Mouse (Mus musculus) MEL (cell line): ENCODE data around the gene Zbtb22. TPM values are rescaled to one million over a fixed set of nuclear protein-coding genes. Genes with fewer than 3 reads are reported as not detected.
"Not testable (repeated sequence)": the region's sequence is repeated elsewhere in the genome, so short reads cannot be mapped to it uniquely, and the experiment has no call there.

Experiments
- DNase-seq: peaks from one replicate; pipeline ENCODE4 v3.0.0; 2011; ENCODE audit warnings: low read depth, low spot score
- H3K27ac ChIP-seq: 2 replicates; pipeline ENCODE4 v1.5.1; 2012; ENCODE audit warnings: low read depth, mild to moderate bottlenecking, control low read depth, low read length, moderate library complexity; ENCODE audit not compliant: control insufficient read depth
- H3K27me3 ChIP-seq, 2 experiments: fragments of 150-350 bp in 1 of 2; sonication (generic) in 1 of 2; 2 replicates each; pipeline ENCODE4 v1.6.1; 2012; ENCODE audit warnings: low read length in 2 of 2, mild to moderate bottlenecking in 2 of 2, improper control_type of control experiment in 1 of 2, moderate library complexity in 1 of 2; ENCODE audit not compliant: insufficient read depth in 2 of 2, control insufficient read depth in 1 of 2
- H3K36me3 ChIP-seq, 2 experiments: 2 replicates each; pipeline ENCODE4 v1.6.1; 2012 to 2014; ENCODE audit warnings: low read length in 2 of 2, improper control_type of control experiment in 1 of 2, inconsistent platforms in 1 of 2, mild to moderate bottlenecking in 1 of 2; ENCODE audit not compliant: insufficient read depth in 2 of 2, control insufficient read depth in 1 of 2
- H3K4me1 ChIP-seq, 2 experiments: fragments of 150-350 bp in 1 of 2; sonication (generic) in 1 of 2; 2 replicates each; pipeline ENCODE4 v1.6.1; 2012; ENCODE audit warnings: low read length in 2 of 2, improper control_type of control experiment in 1 of 2, mild to moderate bottlenecking in 1 of 2; ENCODE audit not compliant: insufficient read depth in 2 of 2, control insufficient read depth in 1 of 2
- H3K4me3 ChIP-seq, 2 experiments: fragments of 150-350 bp in 1 of 2; sonication (generic) in 1 of 2; 2 replicates each; pipeline ENCODE4 v1.5.1; 2012; ENCODE audit warnings: low read depth in 2 of 2, low read length in 2 of 2, mild to moderate bottlenecking in 2 of 2, moderate library complexity in 2 of 2, control low read depth in 1 of 2, improper control_type of control experiment in 1 of 2; ENCODE audit not compliant: control insufficient read depth in 1 of 2, insufficient read depth in 1 of 2
- H3K79me2 ChIP-seq: 2 replicates; pipeline ENCODE4 v1.6.1; 2012; ENCODE audit warnings: mild to moderate bottlenecking, low read length, moderate library complexity; ENCODE audit not compliant: control insufficient read depth, poor library complexity, insufficient read depth
- H3K9ac ChIP-seq: 2 replicates; pipeline ENCODE4 v1.6.1; 2012; ENCODE audit warnings: low read depth, mild to moderate bottlenecking, control low read depth, low read length, moderate library complexity; ENCODE audit not compliant: control insufficient read depth, poor library complexity, severe bottlenecking
- H3K9me3 ChIP-seq: fragments of 150-350 bp; sonication (generic); replicated peaks from 2 replicates; pipeline ENCODE4 v1.6.1; 2012; ENCODE audit warnings: mild to moderate bottlenecking, low read length, improper control_type of control experiment, moderate library complexity; ENCODE audit not compliant: insufficient read depth
- BHLHE40 ChIP-seq: IDR thresholded peaks from 2 replicates; pipeline ENCODE4 v1.6.1; 2012; ENCODE audit warnings: low read depth, mild to moderate bottlenecking, inconsistent platforms, low read length, improper control_type of control experiment, borderline replicate concordance
- CHD1 ChIP-seq: IDR thresholded peaks from 2 replicates; pipeline ENCODE4 v1.6.1; 2012; ENCODE audit warnings: low read depth, mild to moderate bottlenecking, inconsistent platforms, low read length, improper control_type of control experiment
- CHD2 ChIP-seq: IDR thresholded peaks from 2 replicates; pipeline ENCODE4 v1.6.1; 2011; ENCODE audit warnings: low read length, improper control_type of control experiment
- ELF1 ChIP-seq: IDR thresholded peaks from 2 replicates; pipeline ENCODE4 v1.6.1; 2014; ENCODE audit warnings: low read depth, mild to moderate bottlenecking, inconsistent platforms, low read length, improper control_type of control experiment, moderate library complexity
- ETS1 ChIP-seq: IDR thresholded peaks from 2 replicates; pipeline ENCODE4 v1.6.1; 2012; ENCODE audit warnings: low read depth, mild to moderate bottlenecking, inconsistent platforms, low read length, improper control_type of control experiment, moderate library complexity
- HCFC1 ChIP-seq: IDR thresholded peaks from 2 replicates; pipeline ENCODE4 v1.6.1; 2012; ENCODE audit warnings: low read depth, mild to moderate bottlenecking, inconsistent platforms, low read length, improper control_type of control experiment, moderate library complexity
- JUND ChIP-seq: IDR thresholded peaks from 2 replicates; pipeline ENCODE4 v1.6.1; 2011; ENCODE audit warnings: low read depth, mild to moderate bottlenecking, improper control_type of control experiment, low read length
- MAZ ChIP-seq: IDR thresholded peaks from 2 replicates; pipeline ENCODE4 v1.6.1; 2012; ENCODE audit warnings: low read depth, mild to moderate bottlenecking, inconsistent platforms, low read length, improper control_type of control experiment
- MEF2A ChIP-seq: IDR thresholded peaks from 2 replicates; pipeline ENCODE4 v1.6.1; 2014; ENCODE audit warnings: low read depth, mild to moderate bottlenecking, inconsistent platforms, low read length, improper control_type of control experiment; ENCODE audit not compliant: poor library complexity, insufficient replicate concordance, severe bottlenecking; ENCODE audit errors: extremely low read depth
- MYB ChIP-seq: IDR thresholded peaks from 2 replicates; pipeline ENCODE4 v1.6.1; 2011; ENCODE audit warnings: mild to moderate bottlenecking, low read depth, low read length, improper control_type of control experiment
- MYC ChIP-seq: IDR thresholded peaks from 2 replicates; pipeline ENCODE4 v1.6.1; 2011; ENCODE audit warnings: low read depth, mild to moderate bottlenecking, low read length, improper control_type of control experiment, moderate library complexity
- NELFE ChIP-seq: IDR thresholded peaks from 2 replicates; pipeline ENCODE4 v1.6.1; 2011; ENCODE audit warnings: low read depth, low read length, improper control_type of control experiment
- POLR2A ChIP-seq, 2 experiments: IDR thresholded peaks; 2 replicates each; pipeline ENCODE4 v1.6.1; 2011 to 2012; ENCODE audit warnings: low read length in 2 of 2, mild to moderate bottlenecking in 2 of 2, control low read depth in 1 of 2, improper control_type of control experiment in 1 of 2, low read depth in 1 of 2, moderate library complexity in 1 of 2; ENCODE audit not compliant: control insufficient read depth in 1 of 2, insufficient read depth in 1 of 2, poor library complexity in 1 of 2
- RAD21 ChIP-seq: IDR thresholded peaks from 2 replicates; pipeline ENCODE4 v1.6.1; 2011; ENCODE audit warnings: mild to moderate bottlenecking, low read depth, low read length, improper control_type of control experiment
- RCOR1 ChIP-seq: IDR thresholded peaks from 2 replicates; pipeline ENCODE4 v1.6.1; 2012; ENCODE audit warnings: low read depth, mild to moderate bottlenecking, inconsistent platforms, low read length, improper control_type of control experiment
- SIN3A ChIP-seq: IDR thresholded peaks from 2 replicates; pipeline ENCODE4 v1.6.1; 2012; ENCODE audit warnings: low read length, improper control_type of control experiment, inconsistent platforms
- SMC3 ChIP-seq: IDR thresholded peaks from 2 replicates; pipeline ENCODE4 v1.6.1; 2011; ENCODE audit warnings: low read depth, low read length, improper control_type of control experiment
- TCF12 ChIP-seq: IDR thresholded peaks from 2 replicates; pipeline ENCODE4 v1.6.1; 2014; ENCODE audit warnings: low read depth, mild to moderate bottlenecking, inconsistent platforms, low read length, improper control_type of control experiment, moderate library complexity
- polyA plus RNA-seq, 2 experiments: library from polyadenylated mRNA; stranded (reverse) in 1 of 2; unstranded in 1 of 2; fragments of >175 nt in 1 of 2; fragments of >200 nt in 1 of 2; gene quantifications; 2 replicates each; pipeline versions ENCODE4 v1.2.1 to v1.2.4; 2012; ENCODE audit warnings: low replicate concordance in 2 of 2, low read depth in 1 of 2; ENCODE audit not compliant: insufficient read length in 2 of 2, insufficient read depth in 1 of 2, missing spikeins in 1 of 2
- total RNA-seq: library from RNA; depleted of rRNA; stranded (reverse); fragments of 300-350 nt; gene quantifications from 2 replicates; pipeline ENCODE4 v1.2.3, GENCODE M21; 2012

The Zbtb22 gene
- total and polyA plus RNA-seq, 3 experiments: 18.6 to 30.0 TPM; not detected in 1

GRCm38 (mm10) chr17:33902491-33902890 is 13.2 kb upstream of the Zbtb22 start (continued):
- TF ChIP-seq POLR2A (IDR thresholded peaks at IDR 0.05; ENCODE audit: control insufficient read depth in 1 of 2, insufficient read depth in 1 of 2, low read depth in 1 of 2, low read length in 2 of 2, poor library complexity in 1 of 2): no peak
- TF ChIP-seq TCF12: no peak
- no peak for TF ChIP-seq NELFE
- TF ChIP-seq BHLHE40: no peak
- no peak for TF ChIP-seq MYB
- TF ChIP-seq JUND: no peak

- H3K27me3 ChIP-seq, H3K79me2 ChIP-seq: not testable (repeated sequence)
- Histone ChIP-seq H3K4me3 (peak overlapping the region in 1 of 2 experiments; percentile 6; a peak in 1 of 4 replicates), H3K4me1 (peaks cover 13 to 38% of the 10 kb centered on the region in 2 experiments)
- TF ChIP-seq POLR2A (IDR thresholded peaks at IDR 0.05; ENCODE audit: control insufficient read depth in 1 of 2, insufficient read depth in 1 of 2, low read depth in 1 of 2, low read length in 2 of 2, poor library complexity in 1 of 2): peak in 1 of 2 experiments; percentile 37; a peak in 1 of 4 replicates
- TF ChIP-seq, all 39 proteins: peak for 1; not testable (repeated sequence) for 38
- Histone ChIP-seq H3K36me3 (peaks cover 0 to 25% of the 10 kb centered on the region in 2 experiments; a peak in 2 of 4 replicates), H3K9ac (peak overlapping the region; percentile 24), H3K27ac (peak overlapping the region; percentile 73)
- peak; percentile 77 for DNase-seq
- H3K9me3 ChIP-seq: not testable (repeated sequence)
Observed at GRCm38 (mm10) chr17:33903911-33904651, 11.6 kb upstream of the Zbtb22 start.

- Histone ChIP-seq H3K4me1 (peaks cover 13 to 38% of the 10 kb centered on the region in 2 experiments), H3K36me3 (peaks cover 0 to 25% of the 10 kb centered on the region in 2 experiments; a peak in 2 of 4 replicates)
- not testable (repeated sequence) for H3K27ac ChIP-seq, H3K4me3 ChIP-seq, H3K9me3 ChIP-seq, H3K27me3 ChIP-seq, H3K79me2 ChIP-seq, DNase-seq, H3K9ac ChIP-seq
Observed at GRCm38 (mm10) chr17:33904835-33905234, 10.9 kb upstream of the Zbtb22 start, which contains the start of gene Platr17. Gene Platr17 (plus strand): TSS chr17:33905135.

- H3K4me1 ChIP-seq: peaks cover 2 to 18% of the 10 kb centered on the region in 2 experiments
- peak; percentile 82 for DNase-seq
- TF ChIP-seq CHD1 (0 out of 2 replicates have a peak, but pooled peaks have one; percentile 53), ETS1 (0 out of 2 replicates have a peak, but pooled peaks have one; percentile 32), MEF2A (no peak), SIN3A (peak; percentile 68), TCF12 (0 out of 2 replicates have a peak, but pooled peaks have one; percentile 19), CHD2 (no peak), MAZ (peak; percentile 40; the same call in 1 of the 2 replicates), RCOR1 (no peak), RAD21 (no peak), SMC3 (no peak), ELF1 (0 out of 2 replicates have a peak, but pooled peaks have one; percentile 47), NELFE (peak; percentile 43), MYC (no peak), POLR2A (IDR thresholded peaks at IDR 0.05; ENCODE audit: control insufficient read depth in 1 of 2, insufficient read depth in 1 of 2, low read depth in 1 of 2, low read length in 2 of 2, poor library complexity in 1 of 2) (peak in 1 of 2 experiments; percentile 20; a peak in 1 of 4 replicates), HCFC1 (peak; percentile 78)
Observed at GRCm38 (mm10) chr17:33908331-33909076, 7.2 kb upstream of the Zbtb22 start.

More at GRCm38 (mm10) chr17:33908331-33909076, 7.2 kb upstream of the Zbtb22 start:
- peak overlapping the region; percentile 61 to 90 for H3K4me3 ChIP-seq
- H3K79me2 ChIP-seq: peaks cover 30% of the 10 kb centered on the region
- peaks cover 0 to 14% of the 10 kb centered on the region in 2 experiments; a peak in 3 of 4 replicates for H3K36me3 ChIP-seq
- no peaks in the 10 kb centered on the region for H3K9me3 ChIP-seq
- H3K27ac ChIP-seq: peak overlapping the region; percentile 67
- no peaks in the 10 kb centered on the region for H3K27me3 ChIP-seq
- H3K9ac ChIP-seq: peak overlapping the region; percentile 81
